Mouse (Mus musculus) bone marrow, adult 2 months (tissue): ENCODE data around the gene Mbtps2. TPM values are rescaled to one million over a fixed set of nuclear protein-coding genes. Genes with fewer than 3 reads are reported as not detected.

Experiments used
- H3K27ac ChIP-seq: fragments of 200-500 bp; 2 replicates; pipeline ENCODE4 v1.5.1; 2012; ENCODE audit warnings: low read depth, mild to moderate bottlenecking, control low read depth, inconsistent platforms, low read length; ENCODE audit not compliant: control insufficient read depth, poor library complexity, insufficient read depth
- H3K4me1 ChIP-seq: fragments of 200-500 bp; 2 replicates; pipeline ENCODE4 v1.6.1; 2011; ENCODE audit warnings: low read length; ENCODE audit not compliant: control insufficient read depth, insufficient read depth
- H3K4me3 ChIP-seq: fragments of 200-500 bp; replicated peaks from 2 replicates; pipeline ENCODE3; 2011; ENCODE audit warnings: mild to moderate bottlenecking, low read depth, low read length, control low read depth; ENCODE audit not compliant: control insufficient read depth
- CTCF ChIP-seq: fragments of 200-500 bp; IDR thresholded peaks from 2 replicates; pipeline ENCODE4 v1.5.1; 2011; ENCODE audit warnings: low read length, control low read depth; ENCODE audit not compliant: control insufficient read depth, insufficient read depth
- POLR2A ChIP-seq: fragments of 200-500 bp; IDR thresholded peaks from 2 replicates; pipeline ENCODE4 v1.6.1; 2011; ENCODE audit warnings: low read depth, mild to moderate bottlenecking, control low read depth, low read length, borderline replicate concordance; ENCODE audit not compliant: control insufficient read depth
- whole genome bisulfite sequencing: fragments of 180-500 bp; shearing (Covaris S2); methylation state at CpG from one replicate; pipeline ENCODE4 v1.1.7; 2018; 5-methylcytosine and 5-hydroxymethylcytosine counted together
- polyA plus RNA-seq: library from polyadenylated mRNA; stranded (reverse); fragments of >200 nt; gene quantifications from 2 replicates; pipeline ENCODE4 v1.2.4, GENCODE M21; 2011; ENCODE audit warnings: low replicate concordance; ENCODE audit not compliant: missing spikeins, insufficient read depth, insufficient read length

Mbtps2 gene
- polyA plus RNA-seq, 1 experiment, result 6.1 TPM

GRCm38 (mm10) chrX:157491944-157492726, 106.4 kb downstream of the Mbtps2 start, which contains the start of gene Sms:
Sms (minus strand) TSS chrX:157492287.
- H3K4me3 ChIP-seq, result peak within 1 kb of the TSS; percentile 76
- WGBS, result 18% methylated on average over 37 of the region's 45 CpGs
- no peak for TF ChIP-seq CTCF
- peak; percentile 26; the same call in 1 of the 2 replicates for TF ChIP-seq POLR2A
- peak within 1 kb of the TSS; percentile 87 for H3K27ac ChIP-seq
- H3K4me1 ChIP-seq, result no peaks in the 10 kb centered on the region

- WGBS, result 38% methylated on average over 97 of the region's 104 CpGs
- TF ChIP-seq CTCF (no peak), POLR2A (no peak)
- Histone ChIP-seq H3K4me3 (peak overlapping the region; percentile 76), H3K4me1 (no peaks in the 10 kb centered on the region), H3K27ac (peak overlapping the region; percentile 67; the same call in 1 of the 2 replicates)
Measured at GRCm38 (mm10) chrX:157491145-157491935, 107.2 kb downstream of the Mbtps2 start.

GRCm38 (mm10) chrX:157490769-157491144, 107.8 kb downstream of the Mbtps2 start:
- peak overlapping the region; percentile 76 for H3K4me3 ChIP-seq
- no peak overlapping the region for H3K27ac ChIP-seq
- no peak for TF ChIP-seq CTCF
- no peak for TF ChIP-seq POLR2A
- H3K4me1 ChIP-seq, result no peaks in the 10 kb centered on the region
- 9% methylated on average over 12 of the region's 12 CpGs for WGBS

- no peaks in the 10 kb centered on the region for H3K4me1 ChIP-seq
- H3K4me3 ChIP-seq, result no peak overlapping the region
- WGBS, result 23% methylated on average over 9 of the region's 9 CpGs
- H3K27ac ChIP-seq, result no peak overlapping the region
- TF ChIP-seq POLR2A (no peak), CTCF (no peak)
Measured at GRCm38 (mm10) chrX:157489871-157490721, 108.4 kb downstream of the Mbtps2 start.

- WGBS, result 80% methylated on average over 3 of the region's 3 CpGs
- no peak overlapping the region for H3K27ac ChIP-seq
- TF ChIP-seq CTCF, result no peak
- no peak for TF ChIP-seq POLR2A
- H3K4me3 ChIP-seq, result no peak overlapping the region
- no peaks in the 10 kb centered on the region for H3K4me1 ChIP-seq
Measured at GRCm38 (mm10) chrX:157488831-157489230, 109.7 kb downstream of the Mbtps2 start.

GRCm38 (mm10) chrX:157486765-157487164, 111.8 kb downstream of the Mbtps2 start:
- Histone ChIP-seq H3K4me1 (no peaks in the 10 kb centered on the region), H3K27ac (no peak overlapping the region), H3K4me3 (no peak overlapping the region)
- 0 out of 2 replicates have a peak, but pooled peaks have one; percentile 12 for TF ChIP-seq CTCF
- TF ChIP-seq POLR2A, result no peak
- WGBS, result 32% methylated on average over 2 of the region's 2 CpGs

Other genes starting within 250 kb of the Mbtps2 start
- 0.90 and 1.9 TPM in 2 replicates for gene Phex, start 183.4 kb downstream of the Mbtps2 start, polyA plus RNA-seq
- gene Sms, start 106.4 kb downstream of the Mbtps2 start, polyA plus RNA-seq, result 13.5 and 18.0 TPM in 2 replicates
- not detected in 2 replicates for gene Yy2, start 29.7 kb downstream of the Mbtps2 start, polyA plus RNA-seq
- not detected in 2 replicates for gene Smpx, start 100.2 kb upstream of the Mbtps2 start, polyA plus RNA-seq
- gene Klhl34, start 219.7 kb upstream of the Mbtps2 start, polyA plus RNA-seq, result not detected in 2 replicates